Mouse (Mus musculus): ENCODE measurements around the gene Aars.

The Aars gene

DNA sequence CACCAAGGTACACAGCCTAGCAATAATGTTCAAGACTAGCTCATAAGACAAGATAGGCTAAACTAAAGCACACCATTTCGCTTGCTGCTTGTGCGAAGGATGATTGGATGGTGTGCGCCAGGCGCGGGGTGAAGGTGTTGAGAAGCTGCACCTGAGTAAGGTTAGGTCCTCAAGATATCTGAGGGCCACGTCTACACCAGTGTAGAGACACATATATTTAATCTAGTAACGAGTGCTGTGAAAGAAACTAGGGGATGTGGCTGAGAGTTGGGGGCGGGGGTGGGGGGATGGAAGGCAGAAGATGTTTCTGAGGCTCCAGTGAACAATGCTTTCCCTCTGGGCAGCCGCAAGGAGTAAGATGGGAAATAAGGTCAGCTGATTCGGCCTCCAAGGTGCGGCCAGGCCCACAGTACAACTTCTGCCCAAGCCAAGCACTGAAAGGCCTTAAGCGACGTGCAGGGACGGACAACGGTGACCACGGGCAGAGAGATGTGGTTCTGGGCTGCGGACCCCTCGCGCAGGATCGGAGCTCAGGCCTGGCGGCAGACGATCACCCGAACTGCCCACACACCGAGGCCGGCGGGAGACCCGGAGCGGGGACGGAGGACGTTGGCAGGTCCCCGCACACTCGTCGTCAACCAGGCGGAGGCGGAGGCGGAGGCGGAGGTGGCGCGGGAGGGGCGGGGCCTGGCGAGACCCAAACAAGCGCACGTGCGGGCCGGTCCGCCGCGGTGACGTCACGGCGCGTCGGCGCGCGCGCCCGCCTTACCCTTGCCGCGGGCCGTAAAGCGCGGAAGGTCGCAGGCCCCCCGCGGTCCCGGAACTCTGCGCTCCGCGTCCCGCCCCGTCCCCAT is 61.1 kb downstream of the Aars start, which contains the start of gene Pdpr:
Gene Pdpr (plus strand): TSS at position 766 of the 854 bp plus-strand sequence.
- DNase-seq (ENCODE audit: low read depth in 2 of 2, low spot score in 2 of 2): peak; percentile 88 to 92

DNA sequence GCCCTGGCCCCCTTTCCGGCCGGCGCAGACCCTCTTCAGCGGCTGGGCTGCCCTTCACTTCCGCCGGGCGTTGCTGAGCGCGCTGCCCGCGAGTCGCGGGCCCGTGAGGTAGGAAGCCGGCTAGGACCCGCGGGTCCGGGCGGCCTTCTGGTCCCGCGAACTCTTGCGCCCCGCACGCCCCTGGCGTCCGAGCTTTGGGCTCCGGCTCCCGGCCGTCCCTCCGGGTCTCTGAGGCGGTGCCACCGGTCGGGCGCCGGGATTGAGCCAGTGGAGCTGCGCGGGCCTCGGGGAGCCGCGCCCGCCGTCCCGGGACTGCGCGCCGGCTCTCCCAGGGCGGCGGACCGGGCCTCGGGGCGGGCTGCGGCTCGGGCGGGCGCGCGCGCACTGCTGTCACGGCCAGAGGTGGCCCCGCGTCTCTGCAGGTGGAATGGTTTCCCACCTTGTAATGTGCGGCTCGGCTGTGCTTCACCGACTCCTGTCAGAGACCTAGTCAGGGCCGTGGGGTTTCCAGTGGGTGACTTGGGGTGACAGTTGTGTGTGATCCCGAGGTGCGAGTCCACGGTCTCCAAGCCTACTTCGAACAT is 61.9 kb downstream of the Aars start:
- peak; percentile 35 to 44 for DNase-seq (ENCODE audit: low read depth in 2 of 2, low spot score in 2 of 2)

All from CD8-positive naive resting alpha-beta T cell, adult 2 months (primary cell).